Mouse (Mus musculus) ovary, adult 2 months (tissue): ENCODE data around the gene Iffo1. TPM values are rescaled to one million over a fixed set of nuclear protein-coding genes. Genes with fewer than 3 reads are reported as not detected.

Experiments used
- polyA plus RNA-seq: library from polyadenylated mRNA; depleted of rRNA; stranded (reverse); fragments of >200 nt; gene quantifications from 2 replicates; pipeline ENCODE4 v1.2.3, GENCODE M21; 2012; rRNA removed

The Iffo1 gene
- 52.0 and 67.4 TPM in 2 replicates for polyA plus RNA-seq

DNA sequence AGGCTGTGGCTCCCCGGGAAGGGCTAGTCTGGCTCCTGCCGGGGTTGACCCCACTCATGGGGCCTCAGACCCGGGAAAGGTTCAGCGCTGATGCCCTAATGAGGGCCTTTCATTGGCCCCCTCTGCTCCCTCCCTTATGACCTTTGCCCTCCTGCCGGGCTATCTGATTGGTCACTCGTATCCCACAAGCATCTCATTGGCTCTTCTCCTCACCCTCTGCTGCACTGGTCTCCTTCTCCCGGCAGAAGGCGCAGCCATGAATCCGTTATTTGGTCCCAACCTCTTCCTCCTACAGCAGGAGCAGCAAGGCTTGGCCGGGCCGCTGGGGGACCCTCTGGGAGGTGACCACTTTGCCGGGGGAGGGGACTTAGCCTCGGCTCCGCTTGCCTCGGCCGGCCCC, at the start of gene Iffo1:
Gene Iffo1 (plus strand): TSS at position 241 of the 400 bp plus-strand sequence.

DNA sequence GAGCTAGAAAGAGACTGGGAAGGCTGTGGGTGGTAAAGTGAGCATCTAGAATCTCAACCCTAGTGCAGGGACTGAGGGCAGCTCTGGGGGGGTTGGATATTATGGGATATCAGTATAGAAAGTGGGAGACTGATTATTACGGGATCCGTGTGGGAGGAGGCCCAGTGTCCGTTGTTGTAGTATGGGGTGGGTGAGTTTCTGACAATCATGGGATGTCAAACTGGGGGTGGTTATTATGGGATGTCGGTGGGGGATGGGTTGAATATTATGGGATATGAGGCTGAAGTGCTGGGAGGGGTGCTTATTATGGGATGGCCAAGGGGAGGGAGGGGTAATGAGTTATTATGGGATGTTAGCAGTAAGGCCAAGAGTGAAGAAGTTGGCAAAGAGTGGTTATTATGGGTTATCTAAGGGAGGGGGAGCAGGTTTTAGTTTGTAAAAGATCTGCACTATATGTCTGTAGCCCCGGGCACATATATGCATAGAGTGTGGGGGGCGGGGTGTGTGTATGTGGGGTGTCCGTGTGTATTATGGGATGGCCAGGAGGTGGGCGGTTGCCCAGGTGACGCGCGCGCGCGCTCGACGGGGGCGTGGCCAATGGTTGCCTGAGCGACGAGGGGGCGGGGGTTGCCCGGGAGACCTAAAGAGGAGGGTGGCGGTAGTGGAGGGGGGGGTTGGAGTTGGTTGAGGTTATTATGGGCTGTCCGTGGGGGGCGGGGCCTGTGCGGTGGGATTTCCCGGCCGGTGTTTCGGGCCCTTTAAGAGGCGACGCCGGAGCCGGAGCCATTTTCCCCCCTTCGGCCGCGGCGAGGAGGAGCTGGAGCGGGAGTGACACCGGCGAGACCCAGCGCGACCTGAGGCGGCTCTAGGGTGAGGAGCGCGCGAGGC, 49.4 kb upstream of the Iffo1 start, which contains the start of gene Chd4:
Gene Chd4 (plus strand): TSS at position 591 of the 888 bp plus-strand sequence.

DNA sequence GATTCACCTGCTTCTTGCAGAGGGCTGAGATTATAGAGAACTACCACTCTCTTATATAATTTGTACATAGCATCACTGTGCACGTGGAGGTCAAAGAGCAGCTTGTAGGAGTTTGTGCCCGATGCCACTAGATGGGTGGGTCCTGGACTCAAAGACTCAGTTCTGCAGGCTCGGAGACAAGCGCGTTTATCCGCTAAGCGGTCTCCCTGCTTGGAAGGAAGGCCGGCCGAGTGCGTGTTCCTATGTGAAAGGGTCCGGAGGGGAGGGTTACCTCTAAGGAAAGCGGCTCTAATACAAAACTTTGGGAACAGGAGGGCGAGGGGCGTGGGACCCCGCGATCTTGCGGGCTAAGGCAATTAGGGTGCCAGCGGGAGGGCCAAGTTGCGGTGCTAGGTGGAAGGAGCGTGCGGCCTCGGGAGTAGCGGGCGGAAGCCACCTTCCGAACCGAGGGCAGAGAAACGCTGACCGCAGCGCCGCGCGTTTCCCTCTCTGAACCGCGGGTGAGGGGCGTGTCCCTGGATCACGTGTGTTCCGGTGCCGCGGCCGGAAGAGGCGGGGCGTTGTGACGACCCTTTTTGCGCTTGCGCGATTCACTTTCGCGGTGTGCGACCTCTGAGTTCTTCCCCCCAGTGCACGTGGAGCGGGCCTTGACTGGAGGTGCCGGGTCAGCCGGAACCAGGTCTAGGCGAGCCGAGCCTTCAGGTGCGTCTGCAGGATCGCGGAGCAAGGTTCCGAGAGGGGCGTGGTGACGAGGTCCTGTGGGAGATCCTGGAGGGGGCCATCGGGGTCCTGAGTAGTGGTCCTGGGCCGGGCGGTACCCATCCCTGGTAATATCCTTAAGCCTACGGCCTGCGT, 13.5 kb upstream of the Iffo1 start, which contains the start of gene Nop2:
Gene Nop2 (plus strand): TSS at position 608 of the 855 bp plus-strand sequence.

DNA sequence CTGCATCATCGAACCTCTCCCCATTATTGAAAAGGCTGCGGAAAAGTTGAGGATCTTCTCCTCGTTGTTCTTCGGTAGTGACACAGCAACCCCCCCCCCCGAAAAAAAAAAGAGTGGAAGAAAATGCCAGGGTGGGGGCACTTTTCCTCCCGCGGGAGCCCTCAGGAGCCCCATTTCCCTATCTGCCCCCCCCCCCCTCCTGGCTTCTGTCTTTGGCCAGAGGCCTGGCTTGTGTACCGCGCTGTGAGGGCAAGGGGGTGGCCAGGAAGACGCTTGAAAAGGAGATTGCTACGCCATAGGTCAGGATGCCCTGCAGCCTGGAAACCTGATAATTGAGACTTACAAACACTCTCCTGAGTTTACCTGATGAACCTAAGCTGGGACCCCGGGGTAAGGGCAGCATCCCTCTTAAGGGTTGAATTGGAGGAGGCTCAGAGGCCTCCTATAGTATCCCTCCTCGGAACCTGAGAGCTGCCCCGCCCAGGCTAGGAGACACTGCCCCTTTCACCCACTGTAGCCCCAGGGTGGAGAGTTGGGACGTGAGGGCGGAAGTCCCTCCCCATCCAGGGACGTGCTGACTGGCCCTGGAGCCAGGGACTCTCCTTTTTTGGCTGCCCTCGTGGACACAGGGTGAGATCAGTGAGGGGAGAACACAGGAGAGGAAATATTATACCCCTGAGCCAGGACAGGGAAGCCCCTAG, 21.2 kb downstream of the Iffo1 start, which contains the start of gene Gapdh:
Gene Gapdh (minus strand): TSS at position 417 of the 701 bp plus-strand sequence.

DNA sequence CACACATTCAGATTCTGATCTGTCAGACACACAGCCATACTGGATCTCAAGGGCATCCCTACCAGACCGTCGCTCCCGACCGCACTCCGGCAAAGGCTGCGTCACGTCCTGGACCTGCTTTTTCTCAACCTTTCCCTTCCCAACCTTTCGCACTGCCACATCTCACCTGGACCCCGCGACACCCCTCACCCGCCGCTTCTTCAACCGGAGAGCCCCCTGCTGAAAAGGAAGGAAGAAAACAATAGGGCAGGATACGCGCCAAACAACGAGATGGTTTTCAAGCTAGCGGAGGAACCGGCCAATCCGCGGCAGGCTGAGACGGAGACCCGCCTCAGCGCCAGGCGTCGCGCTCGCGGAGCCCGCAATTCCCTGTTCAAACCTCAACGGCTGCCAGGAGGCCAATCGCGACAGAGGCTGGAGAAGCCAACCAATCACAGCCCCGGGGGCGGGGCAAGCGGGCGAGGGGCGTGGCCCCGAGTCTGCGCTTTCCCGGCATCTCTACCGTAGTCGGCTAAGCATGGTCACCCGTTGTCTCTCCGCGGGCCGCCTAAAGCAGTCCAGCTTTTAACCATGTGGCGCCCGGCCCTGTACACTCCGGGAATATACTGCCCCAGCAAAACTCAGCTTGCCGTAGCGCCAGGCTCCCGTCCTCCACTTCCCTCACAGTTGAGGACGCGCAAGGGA, 46.4 kb downstream of the Iffo1 start, which contains the start of the genes Ncapd2 and Mrpl51:
Gene Ncapd2 (minus strand): TSS at position 370 of the 684 bp plus-strand sequence.
Gene Mrpl51 (plus strand): TSS at position 470 of the 684 bp plus-strand sequence.

Other genes with a start within 250 kb of the Iffo1 start
- 8.3 and 8.4 TPM in 2 replicates for gene Lag3, start 233.5 kb upstream of the Iffo1 start, polyA plus RNA-seq
- 2,014 and 3,023 TPM in 2 replicates for gene Ptms, start 225.1 kb upstream of the Iffo1 start, polyA plus RNA-seq
- 367 and 376 TPM in 2 replicates for gene Mlf2, start 213.9 kb upstream of the Iffo1 start, polyA plus RNA-seq
- gene Cops7a, start 179.7 kb upstream of the Iffo1 start, polyA plus RNA-seq = 232 and 278 TPM in 2 replicates
- gene Pianp, start 148.5 kb upstream of the Iffo1 start, polyA plus RNA-seq = 5.2 and 10.1 TPM in 2 replicates
- 70.1 and 85.2 TPM in 2 replicates for gene Zfp384, start 136.1 kb upstream of the Iffo1 start, polyA plus RNA-seq
- 48.6 and 50.5 TPM in 2 replicates for gene Ing4, start 105.5 kb upstream of the Iffo1 start, polyA plus RNA-seq
- gene Acrbp, start 95.6 kb upstream of the Iffo1 start, polyA plus RNA-seq = 18.8 and 27.3 TPM in 2 replicates
- 5.5 and 5.9 TPM in 2 replicates for gene Lpar5, start 77.3 kb upstream of the Iffo1 start, polyA plus RNA-seq
- gene Chd4, start 49.3 kb upstream of the Iffo1 start, polyA plus RNA-seq = 118 and 161 TPM in 2 replicates
- gene Nop2, start 13.3 kb upstream of the Iffo1 start, polyA plus RNA-seq = 20.9 and 24.3 TPM in 2 replicates
- 2,908 and 2,970 TPM in 2 replicates for gene Gapdh, start 21.2 kb downstream of the Iffo1 start, polyA plus RNA-seq
- gene Ncapd2, start 46.5 kb downstream of the Iffo1 start, polyA plus RNA-seq = 65.1 and 85.6 TPM in 2 replicates
- gene Mrpl51, start 46.6 kb downstream of the Iffo1 start, polyA plus RNA-seq = 49.6 and 65.4 TPM in 2 replicates
- gene Vamp1, start 70.3 kb downstream of the Iffo1 start, polyA plus RNA-seq = 12.0 and 13.6 TPM in 2 replicates
- 11.3 and 16.8 TPM in 2 replicates for gene Tapbpl, start 86.6 kb downstream of the Iffo1 start, polyA plus RNA-seq
- gene Cd27, start 91.8 kb downstream of the Iffo1 start, polyA plus RNA-seq = 0.50 and 0.63 TPM in 2 replicates
- gene Tuba3a, start 140.8 kb downstream of the Iffo1 start, polyA plus RNA-seq = 6.7 and 7.2 TPM in 2 replicates
- 126 and 139 TPM in 2 replicates for gene Ltbr, start 168.6 kb downstream of the Iffo1 start, polyA plus RNA-seq
- 3.1 and 4.0 TPM in 2 replicates for gene Scnn1a, start 175.4 kb downstream of the Iffo1 start, polyA plus RNA-seq
- 181 and 196 TPM in 2 replicates for gene Tnfrsf1a, start 204.1 kb downstream of the Iffo1 start, polyA plus RNA-seq
- gene Plekhg6, start 235.6 kb downstream of the Iffo1 start, polyA plus RNA-seq = 1.4 and 1.6 TPM in 2 replicates